Mouse (Mus musculus) kidney, postnatal 10 days (tissue): Measurements from ENCODE around the gene Opn3.

Experiments
- DNase-seq: peaks from one replicate; pipeline ENCODE4 v3.0.0; 2021; ENCODE audit warnings: mixed read lengths

The Opn3 gene

DNA sequence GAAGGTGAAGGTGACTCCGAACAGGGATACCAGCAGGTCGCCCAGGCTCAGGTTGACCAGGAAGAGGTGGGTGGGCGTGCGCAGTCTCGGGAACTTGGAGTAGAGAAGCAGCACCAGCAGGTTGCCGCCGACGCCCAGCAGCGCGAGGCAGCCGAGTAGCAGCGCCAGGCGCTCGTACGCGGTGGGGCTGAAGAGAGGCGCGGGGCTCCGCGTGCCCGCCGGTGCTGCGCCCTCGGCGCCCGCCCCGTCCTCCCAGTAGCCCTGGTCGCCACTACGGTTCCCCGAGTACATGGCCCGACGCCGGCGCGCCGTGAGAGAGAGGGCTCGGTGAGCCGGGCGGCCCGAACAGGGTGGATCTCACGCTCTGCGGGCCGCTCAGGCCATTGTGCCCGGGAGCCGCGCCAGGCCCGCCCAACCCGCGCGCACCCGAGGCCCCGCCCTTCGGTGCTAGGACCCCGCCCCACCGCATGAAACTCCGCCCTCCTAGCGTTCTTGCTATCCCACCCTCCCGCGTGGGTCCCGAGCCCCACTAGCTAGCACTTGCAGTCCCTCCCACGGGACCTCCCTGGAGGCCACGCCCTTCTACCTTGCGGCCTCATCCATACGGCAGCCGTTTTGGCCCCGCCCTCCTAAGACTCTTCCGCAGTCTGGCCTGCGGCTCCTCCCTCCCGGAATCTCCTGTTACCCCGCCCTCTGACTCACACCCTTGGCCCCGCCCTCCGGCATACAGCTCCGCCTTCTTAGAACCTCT is at the start of gene Opn3, which contains the start of gene Chml:
TSS of gene Opn3 (minus strand) at position 531 of the 751 bp plus-strand sequence.
TSS of gene Chml (minus strand) at position 656 of the 751 bp plus-strand sequence.
- DNase-seq, result peak; percentile 99

DNA sequence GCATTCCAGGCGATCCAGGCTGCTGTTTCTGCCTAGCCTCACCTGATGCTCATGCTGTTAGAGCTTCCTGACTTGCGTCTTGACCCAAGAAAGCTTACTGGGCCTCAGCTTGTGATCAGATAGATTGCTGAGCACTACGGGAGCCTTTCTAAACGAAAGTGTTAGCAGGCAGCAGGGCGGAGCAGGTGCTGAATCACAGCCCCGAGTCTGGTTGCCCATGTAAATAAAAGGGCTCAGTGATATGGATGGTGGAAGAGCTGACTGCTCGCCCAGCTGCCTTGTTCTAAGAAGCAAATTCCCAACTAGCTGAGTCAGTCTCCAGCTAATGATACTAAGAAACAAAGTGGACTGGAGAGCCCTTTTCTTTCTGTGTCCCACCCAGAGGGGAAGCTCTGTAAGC is 33.2 kb upstream of the Opn3 start:
- no peak for DNase-seq

DNA sequence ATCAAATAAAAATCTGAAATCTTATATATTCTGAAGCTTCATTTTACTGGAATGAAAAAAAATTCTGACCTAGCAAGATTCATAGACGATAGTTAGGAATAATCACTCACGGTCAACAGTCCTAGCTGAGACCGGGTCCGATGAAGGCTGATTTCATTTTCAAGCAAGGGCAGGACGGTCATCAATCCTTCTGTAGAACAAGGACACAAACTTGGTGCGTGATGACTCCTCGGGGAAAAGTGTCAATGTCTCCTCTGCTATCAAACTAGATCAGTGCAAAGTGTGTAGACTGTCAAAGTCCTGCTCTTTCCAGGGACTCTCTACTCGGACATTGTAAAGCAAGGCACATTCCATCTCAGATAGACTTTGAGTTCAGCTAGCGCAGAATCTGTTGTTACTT is 24.3 kb upstream of the Opn3 start:
- no peak for DNase-seq

DNA sequence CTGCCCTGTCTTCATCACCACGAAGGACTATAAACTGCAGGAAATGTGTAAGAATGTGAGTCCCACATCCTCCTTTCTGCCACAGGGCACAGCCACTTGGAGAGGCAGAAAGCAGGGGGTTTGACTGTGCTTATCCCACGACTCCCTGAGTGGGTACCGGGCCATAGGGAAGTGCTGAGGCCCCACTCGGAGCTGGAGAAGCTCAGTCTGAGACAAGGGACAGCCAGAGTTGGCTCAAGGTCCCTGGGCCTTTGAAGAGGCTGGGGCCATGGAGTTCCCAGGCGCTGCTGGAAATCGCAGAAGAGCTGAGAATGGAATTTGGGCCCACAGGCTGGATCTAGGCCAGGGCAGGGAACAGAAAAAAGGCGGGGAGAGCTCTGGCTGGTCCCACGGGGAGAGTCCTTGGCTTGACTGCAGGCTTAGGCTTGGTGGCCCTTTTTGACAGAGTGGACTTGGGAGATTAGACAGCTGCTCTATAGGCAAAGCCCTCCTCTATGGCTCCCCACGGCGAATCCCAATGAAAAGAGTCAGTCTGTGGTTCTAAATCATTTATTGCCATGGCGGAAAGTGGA is 19.8 kb upstream of the Opn3 start:
- DNase-seq, result peak; percentile 37

DNA sequence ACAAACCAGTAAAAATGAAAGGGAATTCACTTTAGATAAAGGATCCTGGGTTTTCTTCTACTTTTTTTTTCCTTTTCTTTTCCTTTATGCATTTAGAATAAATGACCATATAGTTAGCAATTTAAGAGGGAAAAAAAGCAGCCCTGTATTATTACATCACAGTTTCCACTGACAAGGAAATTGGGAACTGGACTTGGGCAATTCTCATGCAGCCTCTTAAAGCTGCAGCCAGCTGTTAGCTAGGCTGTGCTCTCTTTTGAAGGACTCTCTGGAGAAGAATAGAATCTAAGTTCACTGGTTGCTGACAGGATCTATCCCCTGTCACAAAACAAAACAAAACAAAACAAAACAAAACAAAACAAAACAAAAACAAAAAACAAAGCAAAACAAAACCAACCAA is 15.4 kb upstream of the Opn3 start:
- DNase-seq, result peak; percentile 13

DNA sequence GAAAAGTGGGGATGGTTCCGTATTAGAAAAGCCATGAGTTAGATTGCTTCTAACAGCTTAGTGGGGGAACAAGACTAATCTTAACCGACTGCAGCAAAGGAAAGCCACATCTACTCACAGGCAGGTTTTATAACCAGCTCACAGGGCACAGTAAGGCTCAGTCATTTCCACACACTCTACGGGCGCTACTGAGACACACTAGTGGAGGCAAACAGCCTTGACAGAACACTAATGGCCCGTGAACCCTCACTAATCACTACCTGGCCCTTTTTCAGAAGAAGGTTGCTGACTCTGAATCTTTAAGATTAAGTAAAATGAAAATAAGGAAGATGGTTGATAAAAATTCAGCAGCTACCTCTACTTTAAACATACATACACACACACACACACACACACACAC is 15.0 kb upstream of the Opn3 start:
- DNase-seq, result no peak

DNA sequence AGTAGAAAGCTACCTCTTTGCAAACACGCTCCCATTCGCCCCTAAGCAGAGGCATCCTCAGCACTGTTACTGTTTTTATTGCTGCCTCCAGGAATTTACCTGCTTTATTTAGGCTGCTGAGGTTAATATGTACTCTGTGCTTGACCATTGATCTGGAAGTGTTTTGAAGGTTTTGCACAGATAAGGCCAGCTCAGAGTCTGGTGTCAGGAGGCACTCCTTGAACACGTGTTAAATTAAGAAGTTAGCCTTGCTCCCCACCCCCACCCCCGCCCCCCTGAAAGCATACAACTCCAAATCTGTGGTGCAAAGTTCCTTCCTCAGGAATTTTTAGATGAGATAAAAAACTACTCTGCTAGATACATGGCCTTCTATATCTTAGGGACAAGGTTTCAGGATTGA is 8.6 kb upstream of the Opn3 start:
- DNase-seq, result no peak

DNA sequence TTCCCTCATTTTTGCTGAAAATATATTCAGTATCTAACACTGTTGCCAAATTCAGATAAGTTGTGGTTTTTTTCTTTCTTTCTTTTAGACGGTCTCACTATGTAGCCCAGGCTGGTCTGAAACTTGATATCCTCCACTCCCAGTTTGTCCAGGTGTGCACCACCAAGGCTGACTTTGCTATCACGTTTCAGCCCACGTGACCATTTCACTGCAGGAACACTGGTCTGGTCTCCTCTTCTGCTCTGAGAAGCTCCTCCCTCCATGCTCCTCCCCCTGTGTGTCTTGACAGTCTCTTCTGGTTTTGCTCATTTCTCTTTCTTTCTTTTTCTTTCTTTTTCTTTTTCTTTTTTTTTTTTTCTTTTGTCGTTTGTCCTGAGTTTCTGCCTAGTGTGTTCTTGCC is 7.2 kb upstream of the Opn3 start:
- DNase-seq, result no peak

DNA sequence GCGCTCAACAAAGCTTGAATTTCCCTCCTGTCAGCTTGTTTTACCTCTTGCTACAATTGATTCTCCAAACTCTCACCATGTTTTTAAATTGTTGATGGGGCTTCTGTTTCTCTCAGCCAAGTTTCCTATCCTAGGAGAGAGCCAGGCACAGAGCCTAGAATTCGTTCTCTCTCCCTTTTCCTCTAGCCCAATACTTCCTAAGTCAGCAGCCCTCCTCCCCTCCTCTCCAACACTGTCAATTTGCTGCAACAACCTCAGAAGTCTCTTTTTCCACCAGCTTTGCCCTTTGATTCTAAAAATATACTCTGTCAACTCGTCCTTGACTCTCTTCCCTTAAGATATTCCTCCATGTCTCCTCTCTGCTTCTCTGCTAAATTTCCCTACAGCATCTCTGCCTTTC is 6.8 kb upstream of the Opn3 start:
- no peak for DNase-seq

DNA sequence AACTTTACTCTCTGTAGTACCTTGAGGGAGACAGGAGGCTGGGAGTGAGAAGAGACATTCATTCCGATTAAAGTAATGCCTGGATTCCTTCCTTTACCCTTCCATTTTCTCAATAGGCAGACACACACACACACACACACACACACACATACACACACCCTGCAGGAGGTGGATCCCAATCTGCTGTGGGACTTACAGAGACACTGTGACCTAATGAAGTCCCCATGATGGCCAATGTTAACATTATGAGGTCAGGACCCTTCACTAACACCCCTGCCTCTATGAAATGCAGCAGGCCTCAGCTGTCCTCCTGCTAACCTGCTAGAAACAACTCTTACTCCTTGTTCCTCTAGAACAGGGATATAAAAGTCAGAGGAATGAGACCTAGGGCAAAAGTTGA is 5.7 kb upstream of the Opn3 start, which contains the start of gene Wdr64:
TSS of gene Wdr64 (plus strand) at position 301 of the 400 bp plus-strand sequence.
- DNase-seq, result no peak

DNA sequence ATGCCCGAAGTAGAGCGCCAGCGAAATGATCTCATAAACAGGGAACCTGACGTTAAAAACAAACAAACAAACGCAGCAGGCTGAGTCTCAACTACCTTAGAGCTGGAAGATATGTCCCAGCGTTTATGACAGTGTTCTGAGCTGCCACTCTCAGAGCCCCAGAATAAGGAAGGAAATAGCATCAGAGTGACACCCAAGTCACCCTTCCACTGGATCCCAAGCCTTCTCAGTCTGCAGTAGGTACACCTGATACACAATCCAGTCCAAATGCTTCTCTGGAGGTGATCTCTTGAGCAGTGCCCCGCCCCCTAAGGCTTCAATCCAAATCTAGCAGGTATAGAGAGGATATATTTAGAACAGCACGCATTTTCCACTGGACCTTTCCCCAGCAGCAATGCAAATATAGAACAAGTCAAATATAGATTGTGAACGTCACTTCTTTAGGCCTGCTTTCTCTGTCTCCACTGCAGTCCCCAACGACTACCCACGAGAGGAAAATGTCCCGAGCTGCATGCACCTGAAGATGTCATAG is 919 bp upstream of the Opn3 start:
- DNase-seq, result peak; percentile 14

DNA sequence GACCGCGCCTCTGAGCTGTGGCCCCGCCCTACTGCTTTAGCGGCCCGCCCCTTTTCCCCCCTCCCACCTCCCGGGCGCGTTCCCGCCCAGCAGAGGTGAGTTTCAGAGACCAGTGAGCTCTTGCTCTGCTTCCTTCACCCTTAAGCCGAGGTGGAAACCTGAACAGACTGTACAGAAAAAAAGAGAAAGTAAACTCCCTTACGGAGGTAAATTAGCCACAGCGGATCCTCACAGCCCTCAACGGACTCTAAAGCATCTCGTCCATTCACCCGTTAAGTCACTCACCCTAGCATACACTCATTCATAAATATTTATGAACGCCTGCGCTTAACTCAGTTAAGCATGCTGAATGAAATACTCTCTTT is 403 bp upstream of the Opn3 start:
- no peak for DNase-seq

DNA sequence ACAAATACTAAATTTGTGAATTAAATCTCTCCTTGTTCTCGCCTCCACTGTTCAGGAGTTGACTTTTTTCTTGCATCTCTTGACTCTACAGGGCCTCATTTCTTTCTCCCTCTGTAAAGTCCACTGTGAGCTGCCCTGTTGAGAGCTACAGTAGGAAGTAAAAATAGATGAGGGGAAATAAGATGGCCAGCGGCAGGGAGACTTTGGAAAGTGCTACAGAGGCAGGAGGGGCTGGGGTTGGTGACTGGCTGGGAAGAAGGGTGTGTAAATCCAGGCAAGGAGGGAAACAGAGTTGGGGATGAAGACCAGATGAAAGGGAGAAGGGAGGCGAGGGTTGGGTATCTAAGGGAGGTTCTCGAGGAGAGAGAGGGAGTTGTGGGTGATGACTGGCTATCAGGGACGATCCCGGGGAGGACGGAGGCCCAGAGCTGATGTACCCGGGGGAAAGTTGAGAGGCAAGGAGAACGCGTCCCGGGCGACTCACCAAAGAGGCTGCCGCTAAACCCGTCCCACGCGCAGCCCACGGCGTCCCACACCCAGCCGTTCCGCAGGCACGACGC is 810 bp downstream of the Opn3 start:
- peak; percentile 28 for DNase-seq

DNA sequence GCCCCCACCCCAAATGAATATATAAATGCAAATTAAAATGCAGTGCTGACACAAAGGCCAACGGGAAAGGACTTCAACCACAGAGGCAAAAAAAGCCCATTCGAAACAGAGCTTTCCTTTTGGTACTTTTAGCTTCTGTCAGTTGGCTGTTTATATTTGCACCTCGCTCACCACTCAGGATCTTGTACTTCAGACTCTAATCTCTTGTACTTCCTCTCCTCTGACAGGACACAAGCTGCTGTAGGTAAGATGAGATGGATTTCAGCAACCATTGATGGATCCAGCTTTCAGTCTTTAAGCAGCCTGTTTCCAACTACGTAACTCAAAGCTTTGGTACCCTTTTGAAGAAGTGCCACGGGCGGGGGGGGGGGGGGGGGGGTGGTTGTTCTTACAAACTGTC is 11.6 kb downstream of the Opn3 start:
- no peak for DNase-seq

DNA sequence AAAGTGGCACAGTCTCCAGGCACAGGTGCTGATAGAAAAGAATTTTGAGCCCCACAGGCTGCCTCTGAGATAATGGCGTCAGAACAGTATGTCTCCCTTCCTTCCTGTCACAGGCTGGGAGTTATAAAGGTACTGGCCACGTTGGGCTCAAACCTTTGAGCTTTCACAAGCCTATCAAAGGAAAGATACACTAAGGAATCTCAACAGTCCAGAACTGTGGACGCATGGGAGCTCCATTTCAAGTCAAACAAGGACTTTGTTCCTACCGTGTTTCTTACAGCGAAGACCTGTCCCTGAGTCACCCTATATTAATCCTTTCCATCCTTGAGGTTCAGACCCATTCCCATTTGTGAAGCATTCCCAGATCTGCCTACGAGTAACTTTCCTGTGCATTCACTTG is 15.1 kb downstream of the Opn3 start:
- no peak for DNase-seq

DNA sequence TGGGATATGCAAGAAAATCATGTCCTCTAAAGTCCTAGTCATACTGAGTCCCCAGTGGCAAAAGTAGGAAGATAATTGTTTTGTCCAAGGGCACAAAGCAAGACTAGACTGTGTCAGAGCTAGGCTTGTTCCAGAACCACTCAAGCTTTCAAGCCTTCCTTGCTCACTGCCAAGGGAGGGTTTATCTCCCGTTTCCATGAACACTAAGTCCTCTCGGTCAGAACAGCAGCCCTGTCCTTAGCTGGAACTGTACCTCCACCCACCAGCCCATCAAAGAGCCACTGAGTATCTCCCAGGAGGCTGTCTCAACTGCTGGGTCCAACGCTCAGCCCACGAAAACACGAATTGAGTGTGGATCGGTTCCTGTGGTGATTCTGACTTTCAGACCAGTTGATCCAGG is 17.5 kb downstream of the Opn3 start:
- DNase-seq, result no peak

DNA sequence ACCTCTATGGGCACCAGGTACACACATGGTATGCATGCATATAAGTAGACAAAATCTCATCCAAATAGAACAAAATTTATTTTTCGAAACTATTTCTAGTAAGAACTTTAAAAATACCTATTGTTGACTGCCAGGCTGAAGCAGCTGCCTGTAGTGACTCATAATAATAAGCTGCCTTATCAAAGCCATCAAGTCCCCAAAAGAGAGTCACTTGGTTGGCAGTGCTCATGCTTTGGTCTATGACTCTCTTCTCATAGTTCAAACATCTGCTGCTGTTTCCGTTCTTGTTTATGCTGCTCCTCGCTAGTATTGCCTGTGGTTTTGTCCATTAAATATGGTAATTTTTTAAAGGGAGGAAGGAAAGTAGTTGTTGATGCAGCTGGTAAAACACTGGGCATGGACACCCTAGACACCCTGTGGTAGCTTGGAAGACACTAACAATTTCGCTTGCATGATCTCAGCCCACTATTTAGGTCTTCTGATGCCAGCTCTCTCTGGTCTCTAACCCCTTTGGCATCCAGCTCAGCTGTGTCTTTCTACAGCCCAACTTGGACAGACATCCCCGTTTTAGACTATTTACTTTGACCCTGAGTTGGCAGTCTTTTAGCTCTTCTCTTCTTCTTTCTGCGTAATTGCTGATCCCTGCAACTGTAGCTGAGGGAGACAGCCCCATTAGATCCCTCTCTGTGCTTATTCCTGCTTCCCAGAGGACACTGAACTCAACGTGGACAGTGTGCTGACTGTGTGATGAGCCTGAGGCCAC is 18.8 kb downstream of the Opn3 start:
- DNase-seq, result no peak

DNA sequence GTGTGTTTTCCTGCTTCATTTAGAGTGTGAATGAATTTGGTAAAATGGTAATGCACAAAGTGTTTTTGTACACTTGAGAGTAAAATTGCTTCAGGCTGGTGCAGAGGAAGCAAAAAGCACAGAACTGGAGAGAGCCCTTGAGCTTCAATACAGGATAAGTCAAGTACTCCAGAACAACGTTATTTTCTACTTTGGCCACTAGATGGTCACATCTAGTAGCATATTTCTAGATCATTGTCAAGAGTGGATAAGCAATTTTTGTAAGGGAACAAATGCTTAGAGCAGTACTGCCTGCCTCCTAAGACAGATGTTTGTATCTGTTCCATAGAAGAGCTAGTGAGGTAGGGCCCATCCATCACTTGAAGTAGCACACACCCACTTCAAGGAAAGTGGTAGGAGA is 20.9 kb downstream of the Opn3 start:
- no peak for DNase-seq

DNA sequence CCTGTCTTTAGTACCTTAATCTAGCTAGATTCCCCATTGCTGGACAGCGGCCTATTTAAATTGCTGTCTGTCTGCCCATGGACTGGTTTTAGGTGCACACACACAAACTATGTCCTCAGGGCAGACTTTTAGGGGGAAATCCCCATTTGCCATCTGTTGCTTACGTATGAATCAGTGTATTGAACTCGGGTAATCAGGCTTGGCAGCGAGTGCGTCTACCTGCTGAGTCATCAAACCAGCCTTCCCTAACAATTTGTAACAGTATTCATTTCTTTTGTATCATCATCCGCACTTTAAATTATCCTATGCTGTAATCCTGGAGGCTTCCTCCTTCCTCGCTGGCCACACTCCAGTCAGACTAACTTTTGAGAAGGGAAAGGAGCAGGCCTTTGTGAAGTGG is 22.5 kb downstream of the Opn3 start:
- no peak for DNase-seq

DNA sequence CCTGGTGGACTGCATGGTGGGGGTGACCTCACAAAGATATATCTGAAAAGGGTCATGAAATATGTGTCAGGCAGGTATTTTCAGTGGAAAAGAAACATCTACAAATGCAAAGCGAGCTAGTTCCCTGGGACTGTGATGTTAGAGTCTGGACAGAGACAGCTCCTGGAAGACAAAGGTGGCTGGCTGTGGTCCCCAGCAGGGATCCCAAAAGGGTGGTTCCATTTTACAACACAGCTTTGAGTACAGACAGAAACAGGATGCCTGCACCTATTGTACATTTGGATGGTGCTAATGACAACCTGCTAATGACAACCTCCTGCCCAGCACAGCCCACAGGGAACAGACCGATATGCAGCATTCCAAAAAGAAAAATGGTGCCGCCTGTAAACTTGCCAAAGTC is 23.1 kb downstream of the Opn3 start:
- no peak for DNase-seq

DNA sequence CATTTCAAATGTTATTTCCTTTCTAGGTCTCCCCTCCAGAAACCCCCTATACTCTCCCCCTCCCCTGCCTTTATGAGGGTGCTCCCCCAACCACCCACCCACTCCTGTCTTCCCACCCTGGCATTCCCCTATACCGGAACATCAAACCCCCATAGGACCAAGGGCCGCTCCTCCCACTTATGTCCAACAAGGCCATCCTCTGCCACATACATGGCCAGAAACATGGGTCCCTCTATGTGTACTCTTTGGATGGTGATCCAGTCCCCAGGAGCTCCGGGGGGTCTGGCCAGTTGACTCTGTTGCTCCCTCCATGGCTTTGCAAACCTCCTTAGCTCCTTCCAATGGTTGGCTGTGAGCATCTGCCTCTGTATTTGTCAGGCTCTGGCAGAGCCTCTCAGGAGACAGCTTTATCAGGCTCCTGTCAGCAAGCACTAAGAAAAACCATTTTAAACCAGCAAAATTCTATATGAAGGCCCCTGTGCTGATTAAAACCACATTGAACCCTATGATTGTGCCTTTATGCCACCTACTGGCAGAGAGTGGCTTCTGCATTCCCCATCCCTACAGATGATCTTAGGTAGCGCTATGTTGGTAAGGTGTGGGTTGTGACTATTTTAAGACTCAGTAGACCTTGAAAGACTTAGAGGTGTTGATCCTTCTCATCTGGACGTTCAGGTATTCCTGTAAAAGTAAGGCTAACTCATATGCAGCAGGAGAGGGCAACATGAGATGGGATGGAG is 23.7 kb downstream of the Opn3 start:
- peak; percentile 37 for DNase-seq

DNA sequence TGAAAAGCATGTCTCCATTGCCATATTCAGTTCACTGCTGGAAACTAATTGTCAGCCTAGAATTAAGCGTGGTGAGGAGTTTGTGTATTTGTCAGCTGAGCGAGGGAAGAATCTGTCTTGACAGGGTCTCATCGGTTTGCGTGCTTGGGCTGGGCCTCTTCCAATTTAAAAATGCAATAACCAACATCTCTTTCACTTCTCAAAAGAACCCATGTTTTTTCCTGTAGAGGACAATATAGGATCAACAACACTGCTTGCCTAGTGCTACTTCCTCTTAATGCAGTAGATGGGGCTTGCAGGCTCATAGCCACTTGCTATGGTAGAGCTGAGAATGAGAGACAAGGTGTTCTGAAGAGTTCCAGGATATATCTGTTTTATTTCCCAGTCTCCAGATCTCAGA is 32.7 kb downstream of the Opn3 start:
- DNase-seq, result no peak

DNA sequence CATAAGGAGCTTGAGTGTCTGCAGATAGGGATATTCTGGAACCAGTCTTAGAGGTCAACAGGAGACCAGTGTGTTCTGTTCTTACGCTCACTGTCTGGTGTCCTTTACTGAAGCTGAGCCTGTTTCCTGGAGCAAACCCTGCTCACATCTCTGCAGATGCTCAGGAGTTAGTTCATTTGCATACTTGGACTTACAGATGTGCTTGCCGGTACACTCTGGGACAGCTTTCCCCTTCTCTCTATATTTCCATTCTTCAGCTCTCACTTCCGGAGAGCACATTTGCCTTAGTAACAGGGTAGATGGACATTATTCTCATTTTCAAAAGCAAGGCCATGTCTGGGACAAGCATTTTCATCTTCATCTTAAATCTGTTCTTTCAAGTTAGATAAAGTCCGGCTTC is 44.0 kb downstream of the Opn3 start:
- DNase-seq, result no peak
